Mouse (Mus musculus): ENCODE data around the gene Tcp1. TPM values are rescaled to one million over a fixed set of nuclear protein-coding genes. Genes with fewer than 3 reads are reported as not detected.
"Not testable (repeated sequence)": the region's sequence is repeated elsewhere in the genome, so short reads cannot be mapped to it uniquely, and the experiment has no call there.

Tcp1 gene
- polyA plus RNA-seq, 1 experiment from 2014 or later = 444 TPM

GRCm38 (mm10) chr17:12925001-12925400, 9.5 kb downstream of the Tcp1 start:
- no peak for ATAC-seq (ENCODE audit: insufficient number of reproducible peaks, insufficient read depth, low FRiP score, low read depth)
- 90% methylated on average over 3 of the region's 3 CpGs for WGBS
- no peak overlapping the region for H3K4me3 ChIP-seq (ENCODE audit: low read depth, low read length)
- no peak overlapping the region for H3K9ac ChIP-seq (replicated peaks; ENCODE audit: low read depth, low read length)
- H3K4me1 ChIP-seq (ENCODE audit: control insufficient read depth, insufficient read depth, low read length) = no peaks in the 10 kb centered on the region
- no peak overlapping the region for H3K4me2 ChIP-seq (replicated peaks; ENCODE audit: low read depth, low read length)
- H3K36me3 ChIP-seq (ENCODE audit: control insufficient read depth, insufficient read depth, low read length) = peaks cover 56% of the 10 kb centered on the region
- H3K27ac ChIP-seq (ENCODE audit: low read length) = no peak overlapping the region
- H3K9me3 ChIP-seq (ENCODE audit: control insufficient read depth, low read depth, low read length) = no peaks in the 10 kb centered on the region
- no peaks in the 10 kb centered on the region for H3K27me3 ChIP-seq (ENCODE audit: control insufficient read depth, insufficient read depth, low read length)

DNA sequence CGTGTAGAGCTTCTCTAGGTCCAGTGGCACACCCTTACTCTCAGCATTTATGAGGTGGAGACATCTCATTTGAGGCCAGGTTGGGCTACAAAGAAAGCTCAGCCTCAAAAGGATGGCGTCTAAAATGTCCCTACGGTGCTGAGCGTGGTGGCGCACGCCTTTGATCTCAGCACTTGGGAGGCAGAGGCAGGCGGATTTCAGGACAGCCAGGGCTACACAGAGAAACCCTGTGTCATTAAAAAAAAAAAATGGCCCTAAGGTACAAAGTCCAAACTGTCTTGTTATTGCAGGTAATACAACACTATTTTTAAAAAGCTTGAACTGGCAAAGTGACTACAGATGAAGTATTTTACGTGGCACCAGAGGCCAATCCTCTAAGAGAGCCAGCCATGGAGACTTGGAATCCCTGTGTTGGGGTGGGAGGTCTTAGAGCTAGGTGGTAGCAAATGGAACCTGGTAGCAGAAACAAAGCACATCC, 10.2 kb downstream of the Tcp1 start:
- Histone ChIP-seq H3K36me3 (ENCODE audit: control insufficient read depth, insufficient read depth, low read length) (peaks cover 48% of the 10 kb centered on the region), H3K4me2 (replicated peaks; ENCODE audit: low read depth, low read length) (no peak overlapping the region), H3K4me3 (ENCODE audit: low read depth, low read length) (no peak overlapping the region), H3K9ac (replicated peaks; ENCODE audit: low read depth, low read length) (no peak overlapping the region), H3K9me3 (ENCODE audit: control insufficient read depth, low read depth, low read length) (no peaks in the 10 kb centered on the region), H3K27me3 (ENCODE audit: control insufficient read depth, insufficient read depth, low read length) (no peaks in the 10 kb centered on the region), H3K4me1 (ENCODE audit: control insufficient read depth, insufficient read depth, low read length) (no peaks in the 10 kb centered on the region), H3K27ac (ENCODE audit: low read length) (no peak overlapping the region)
- WGBS = 89% methylated on average over 8 of the region's 8 CpGs
- no peak for ATAC-seq (ENCODE audit: insufficient number of reproducible peaks, insufficient read depth, low FRiP score, low read depth)

DNA sequence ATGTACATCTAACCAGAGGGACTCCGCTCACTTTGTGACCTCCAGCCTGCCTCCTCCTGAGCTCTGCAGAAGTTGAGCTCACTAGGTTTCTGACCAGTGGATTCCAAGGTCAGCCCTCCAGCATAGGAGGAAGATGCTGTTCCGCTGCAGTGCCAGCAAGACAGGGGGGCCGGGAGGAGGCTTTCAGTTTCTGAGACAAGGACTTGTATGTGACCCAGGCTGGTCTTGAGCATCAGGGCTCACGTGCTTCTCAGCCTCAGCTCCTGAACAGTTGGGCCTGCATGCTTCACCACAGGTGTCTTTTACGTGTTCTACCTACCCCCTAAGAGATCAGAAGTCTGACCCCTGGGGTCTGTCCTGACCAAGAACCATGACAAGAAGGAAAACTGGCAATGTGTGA, 16.1 kb downstream of the Tcp1 start:
- H3K36me3 ChIP-seq (ENCODE audit: control insufficient read depth, insufficient read depth, low read length); ATAC-seq (ENCODE audit: insufficient number of reproducible peaks, insufficient read depth, low FRiP score, low read depth); H3K4me1 ChIP-seq (ENCODE audit: control insufficient read depth, insufficient read depth, low read length); H3K9me3 ChIP-seq (ENCODE audit: control insufficient read depth, low read depth, low read length); H3K27ac ChIP-seq (ENCODE audit: low read length); H3K4me2 ChIP-seq (replicated peaks; ENCODE audit: low read depth, low read length); H3K9ac ChIP-seq (replicated peaks; ENCODE audit: low read depth, low read length); H3K4me3 ChIP-seq (ENCODE audit: low read depth, low read length); H3K27me3 ChIP-seq (ENCODE audit: control insufficient read depth, insufficient read depth, low read length): not testable (repeated sequence)
- WGBS = 86% methylated on average over 5 of the region's 5 CpGs

- 67% methylated on average over 4 of the region's 4 CpGs for WGBS
- H3K4me1 ChIP-seq (ENCODE audit: control insufficient read depth, insufficient read depth, low read length) = no peaks in the 10 kb centered on the region
- no peaks in the 10 kb centered on the region for H3K27me3 ChIP-seq (ENCODE audit: control insufficient read depth, insufficient read depth, low read length)
- H3K4me3 ChIP-seq (ENCODE audit: low read depth, low read length) = no peak overlapping the region
- H3K9me3 ChIP-seq (ENCODE audit: control insufficient read depth, low read depth, low read length) = no peaks in the 10 kb centered on the region
- H3K27ac ChIP-seq (ENCODE audit: low read length) = no peak overlapping the region
- H3K9ac ChIP-seq (replicated peaks; ENCODE audit: low read depth, low read length) = no peak overlapping the region
- no peak overlapping the region for H3K4me2 ChIP-seq (replicated peaks; ENCODE audit: low read depth, low read length)
- no peaks in the 10 kb centered on the region for H3K36me3 ChIP-seq (ENCODE audit: control insufficient read depth, insufficient read depth, low read length)
- ATAC-seq (ENCODE audit: insufficient number of reproducible peaks, insufficient read depth, low FRiP score, low read depth) = no peak
These were observed 20.2 kb downstream of the Tcp1 start for GRCm38 (mm10) chr17:12935719-12936118.

DNA sequence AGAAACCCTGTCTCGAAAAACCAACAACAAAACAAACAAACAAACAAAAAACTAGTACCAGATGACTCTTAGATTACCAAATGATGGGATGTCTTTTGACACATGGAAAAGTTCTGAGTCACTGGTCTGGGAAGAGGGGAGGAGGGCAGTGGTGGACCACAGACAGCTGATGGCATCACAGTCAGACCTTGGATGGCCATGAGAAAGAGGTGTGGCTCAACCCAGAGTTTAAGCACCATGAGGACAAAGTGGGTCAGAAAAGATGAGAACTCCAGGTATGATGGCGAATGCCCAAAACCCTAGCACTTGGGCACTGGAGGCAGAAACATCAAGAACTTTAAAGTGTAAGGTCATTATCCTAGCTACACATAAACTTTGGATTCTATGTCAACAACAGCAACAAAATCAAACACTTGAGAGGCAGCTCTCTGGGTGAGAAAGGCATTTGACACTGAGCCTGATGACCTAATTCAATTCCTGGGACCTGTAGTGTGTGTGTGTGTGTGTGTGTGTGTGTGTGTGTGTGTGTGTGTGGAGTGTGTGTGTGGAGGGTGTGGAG, 22.0 kb downstream of the Tcp1 start:
- Histone ChIP-seq H3K27ac (ENCODE audit: low read length) (no peak overlapping the region), H3K36me3 (ENCODE audit: control insufficient read depth, insufficient read depth, low read length) (peaks cover 4% of the 10 kb centered on the region; the same call in 1 of the 2 replicates), H3K27me3 (ENCODE audit: control insufficient read depth, insufficient read depth, low read length) (no peaks in the 10 kb centered on the region), H3K4me2 (replicated peaks; ENCODE audit: low read depth, low read length) (no peak overlapping the region), H3K9me3 (ENCODE audit: control insufficient read depth, low read depth, low read length) (no peaks in the 10 kb centered on the region), H3K9ac (replicated peaks; ENCODE audit: low read depth, low read length) (no peak overlapping the region), H3K4me3 (ENCODE audit: low read depth, low read length) (no peak overlapping the region), H3K4me1 (ENCODE audit: control insufficient read depth, insufficient read depth, low read length) (no peaks in the 10 kb centered on the region)
- WGBS = 76% methylated on average over 2 of the region's 2 CpGs
- ATAC-seq (ENCODE audit: insufficient number of reproducible peaks, insufficient read depth, low FRiP score, low read depth) = no peak

GRCm38 (mm10) chr17:12938077-12938476, 22.6 kb downstream of the Tcp1 start:
- Histone ChIP-seq H3K9me3 (ENCODE audit: control insufficient read depth, low read depth, low read length) (no peaks in the 10 kb centered on the region), H3K36me3 (ENCODE audit: control insufficient read depth, insufficient read depth, low read length) (peaks cover 9% of the 10 kb centered on the region; the same call in 1 of the 2 replicates), H3K4me2 (replicated peaks; ENCODE audit: low read depth, low read length) (no peak overlapping the region), H3K4me3 (ENCODE audit: low read depth, low read length) (no peak overlapping the region), H3K4me1 (ENCODE audit: control insufficient read depth, insufficient read depth, low read length) (no peaks in the 10 kb centered on the region), H3K27ac (ENCODE audit: low read length) (no peak overlapping the region), H3K27me3 (ENCODE audit: control insufficient read depth, insufficient read depth, low read length) (no peaks in the 10 kb centered on the region), H3K9ac (replicated peaks; ENCODE audit: low read depth, low read length) (no peak overlapping the region)
- 55% methylated on average over 2 of the region's 2 CpGs for WGBS
- no peak for ATAC-seq (ENCODE audit: insufficient number of reproducible peaks, insufficient read depth, low FRiP score, low read depth)

DNA sequence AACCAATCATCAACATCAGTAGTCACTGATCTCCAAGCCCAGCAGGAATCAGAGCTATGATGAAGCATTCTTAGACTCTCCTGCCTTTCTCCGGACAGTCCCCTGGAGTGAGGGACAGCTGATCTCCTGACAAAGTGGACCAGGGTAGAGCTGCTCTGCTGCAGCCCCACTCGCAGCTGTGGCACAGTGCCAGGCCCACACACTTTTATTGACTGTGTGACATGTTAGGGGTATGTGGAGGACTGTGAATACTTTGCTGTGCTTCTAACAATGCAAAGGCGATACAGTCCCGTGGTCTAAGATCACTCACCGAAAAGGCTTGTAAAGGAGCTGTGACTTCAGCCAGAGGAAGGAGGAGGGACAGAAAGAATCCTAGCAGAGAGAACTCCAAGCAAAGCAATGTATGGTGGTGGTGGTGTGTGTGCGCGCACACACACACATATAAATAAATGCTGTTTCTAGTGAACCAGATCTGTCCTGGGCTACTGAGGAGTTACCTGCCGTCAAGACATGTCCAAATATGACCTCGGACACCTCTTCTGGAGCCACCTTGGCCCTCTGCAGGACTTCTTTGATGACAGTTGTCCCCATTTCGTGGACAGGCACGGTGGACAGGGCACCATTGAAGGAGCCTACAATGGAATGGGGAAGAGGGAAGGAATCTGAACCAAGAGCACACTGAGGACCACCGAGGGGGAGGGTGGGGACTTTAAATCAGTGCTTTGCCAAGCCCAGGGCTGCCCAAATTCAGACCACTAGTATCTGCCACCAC, 24.1 kb downstream of the Tcp1 start:
- H3K9me3 ChIP-seq (ENCODE audit: control insufficient read depth, low read depth, low read length); H3K27ac ChIP-seq (ENCODE audit: low read length); H3K27me3 ChIP-seq (ENCODE audit: control insufficient read depth, insufficient read depth, low read length); H3K4me1 ChIP-seq (ENCODE audit: control insufficient read depth, insufficient read depth, low read length); H3K9ac ChIP-seq (replicated peaks; ENCODE audit: low read depth, low read length): not testable (repeated sequence)
- Histone ChIP-seq H3K4me3 (ENCODE audit: low read depth, low read length) (peak overlapping the region; percentile 27), H3K4me2 (replicated peaks; ENCODE audit: low read depth, low read length) (peak overlapping the region; percentile 40), H3K36me3 (ENCODE audit: control insufficient read depth, insufficient read depth, low read length) (peaks cover 12% of the 10 kb centered on the region; the same call in 1 of the 2 replicates)
- 59% methylated on average over 2 of the region's 12 CpGs for WGBS
- peak; percentile 7; the same call in 1 of the 2 replicates for ATAC-seq (ENCODE audit: insufficient number of reproducible peaks, insufficient read depth, low FRiP score, low read depth)

GRCm38 (mm10) chr17:12940151-12940805, 24.8 kb downstream of the Tcp1 start, which contains the start of gene Acat3:
TSS of gene Acat3 (minus strand) at chr17:12940600.
- H3K4me1 ChIP-seq (ENCODE audit: control insufficient read depth, insufficient read depth, low read length) = no peaks in the 10 kb centered on the region
- ATAC-seq (ENCODE audit: insufficient number of reproducible peaks, insufficient read depth, low FRiP score, low read depth) = peak; percentile 76; the same call in 1 of the 2 replicates
- no peak within 1 kb of the TSS for H3K27ac ChIP-seq (ENCODE audit: low read length)
- WGBS = 11% methylated on average over 27 of the region's 27 CpGs
- H3K27me3 ChIP-seq (ENCODE audit: control insufficient read depth, insufficient read depth, low read length) = no peaks in the 10 kb centered on the region
- H3K9me3 ChIP-seq (ENCODE audit: control insufficient read depth, low read depth, low read length) = no peaks in the 10 kb centered on the region
- peak within 1 kb of the TSS; percentile 40 for H3K4me2 ChIP-seq (replicated peaks; ENCODE audit: low read depth, low read length)
- peak within 1 kb of the TSS; percentile 27 for H3K4me3 ChIP-seq (ENCODE audit: low read depth, low read length)
- peaks cover 14% of the 10 kb centered on the region; the same call in 1 of the 2 replicates for H3K36me3 ChIP-seq (ENCODE audit: control insufficient read depth, insufficient read depth, low read length)
- no peak within 1 kb of the TSS; the same call in 1 of the 2 replicates for H3K9ac ChIP-seq (replicated peaks; ENCODE audit: low read depth, low read length)
